Mouse (Mus musculus) granulocyte monocyte progenitor cell, adult 5-6 weeks (primary cell): ENCODE data around the gene Gadd45g. TPM values are rescaled to one million over a fixed set of nuclear protein-coding genes. Genes with fewer than 3 reads are reported as not detected.
A peak's percentile ranks its signal among the peaks of the same experiment; 100 is the strongest.

Experiments
- ATAC-seq: replicated peaks from 2 replicates; pipeline ENCODE4 v1.8.0; 2016; ENCODE audit warnings: mild to moderate bottlenecking, moderate TSS enrichment, inconsistent platforms; ENCODE audit not compliant: poor library complexity, severe bottlenecking
- total RNA-seq, 2 experiments: library from RNA; stranded (forward) in 1 of 2; stranded (reverse) in 1 of 2; fragments of 200-712, 200-1000 nt in 1 of 2; fragments of >200 nt in 1 of 2; fragmentation: Nextera tagmentation in 1 of 2; gene quantifications; 2 replicates each; pipeline ENCODE4 v1.2.3; 2014 to 2017

The Gadd45g gene
- total RNA-seq (2014; fragmentation: Nextera tagmentation) (0.60 and 1.8 TPM in 2 replicates), total RNA-seq (2017) (3.3 and 7.0 TPM in 2 replicates)

DNA sequence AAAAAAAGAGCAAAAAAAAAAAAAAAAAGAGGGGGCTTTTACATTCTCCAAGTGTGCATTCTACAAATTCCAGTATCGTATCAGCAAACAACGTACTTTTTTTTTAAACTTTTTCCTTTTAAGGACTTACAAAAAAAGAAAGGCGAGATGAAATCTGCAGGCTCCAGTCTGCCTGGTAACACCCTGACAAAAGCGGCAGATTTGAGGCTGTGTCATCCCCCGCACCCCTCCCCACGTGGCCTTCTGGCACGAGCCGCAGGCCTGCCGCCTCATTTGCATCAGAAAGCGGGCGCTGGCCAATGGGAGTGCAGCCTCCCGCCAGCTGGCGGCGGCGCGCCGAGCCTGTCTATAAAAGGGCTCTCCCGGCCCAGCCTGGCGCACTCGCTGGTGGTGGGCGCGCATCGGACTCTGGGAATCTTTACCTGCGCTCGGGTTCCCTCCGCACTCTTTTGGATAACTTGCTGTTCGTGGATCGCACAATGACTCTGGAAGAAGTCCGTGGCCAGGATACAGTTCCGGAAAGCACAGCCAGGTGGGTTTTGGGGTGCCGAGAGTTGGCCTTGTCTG, at the start of gene Gadd45g:
Gadd45g (plus strand) TSS at position 378 of the 567 bp plus-strand sequence.
- peak; percentile 57 for ATAC-seq

DNA sequence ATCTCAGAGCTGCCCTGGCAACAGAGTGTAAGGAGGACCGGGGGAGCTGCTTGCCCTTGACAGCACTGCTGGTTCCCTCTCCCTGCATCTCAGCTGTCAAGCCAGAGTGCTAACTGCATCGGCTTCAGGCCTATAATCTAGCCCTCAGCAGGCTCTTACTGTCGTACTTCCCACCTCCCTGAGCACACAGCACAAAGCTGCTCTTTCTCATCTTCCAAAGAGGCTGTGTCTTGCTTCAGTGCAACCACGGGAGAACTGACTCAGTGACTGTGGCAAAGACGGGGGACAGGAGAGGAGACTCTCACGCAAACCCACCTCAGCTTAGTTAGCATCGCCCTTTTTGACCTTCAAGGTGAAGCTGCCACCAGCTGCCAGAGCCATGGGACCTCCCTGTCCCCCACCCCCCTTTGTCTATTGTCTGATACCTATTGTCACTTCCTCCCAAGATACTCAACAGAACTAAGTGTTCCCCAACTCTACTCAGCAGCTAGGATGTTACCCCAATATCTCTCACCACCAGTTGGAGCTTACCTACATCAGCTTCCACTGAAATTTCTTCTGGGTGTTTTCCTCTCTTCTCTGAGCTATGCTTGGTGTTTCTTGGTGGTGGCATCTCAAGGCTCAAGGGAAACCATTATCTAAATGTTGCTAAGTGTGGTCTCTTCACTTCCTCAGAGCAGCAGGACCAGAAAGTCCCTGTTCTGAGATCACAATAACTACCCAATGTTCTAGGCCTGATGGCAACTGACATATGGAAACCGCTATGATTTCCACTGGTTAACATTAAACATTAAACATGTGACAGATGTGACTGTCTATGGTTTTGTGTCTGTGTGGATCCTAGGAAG, 48.4 kb upstream of the Gadd45g start:
- no peak for ATAC-seq

DNA sequence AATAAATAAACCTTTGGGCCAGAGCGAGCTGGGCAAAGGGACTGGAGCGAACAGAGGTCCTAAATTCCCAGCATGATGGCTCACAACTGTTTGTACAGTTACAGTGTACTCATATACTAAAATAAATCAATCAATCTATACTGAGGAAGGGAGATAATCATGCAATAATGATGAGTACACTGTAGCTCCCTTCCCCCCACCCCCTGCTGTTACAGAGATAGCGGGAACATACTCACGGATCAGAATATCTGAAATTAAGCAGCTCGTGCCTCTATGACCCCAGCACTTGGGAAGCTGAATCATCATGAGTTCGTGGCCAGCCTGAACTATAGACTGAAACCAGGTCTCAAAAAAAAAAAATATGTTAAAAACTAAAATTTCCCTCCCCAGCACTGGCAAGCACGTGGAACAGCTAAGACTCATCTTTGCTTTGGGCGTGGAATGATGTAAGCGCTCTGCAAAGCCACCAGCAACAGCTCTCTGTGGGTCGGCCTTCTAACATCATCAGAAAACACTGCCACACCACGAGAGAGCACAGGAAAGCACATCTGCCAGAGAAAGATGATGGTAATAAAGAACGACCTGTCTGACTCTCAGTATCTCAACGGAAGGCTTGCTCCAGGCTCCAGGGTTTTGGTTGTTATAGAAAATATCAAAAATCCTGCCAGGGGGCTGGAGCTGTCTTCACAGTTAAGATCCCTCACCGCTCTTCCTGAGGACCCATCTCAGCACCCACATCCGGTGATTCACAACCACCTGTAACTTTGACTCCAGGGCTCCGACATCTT, 46.5 kb upstream of the Gadd45g start:
- no peak for ATAC-seq

DNA sequence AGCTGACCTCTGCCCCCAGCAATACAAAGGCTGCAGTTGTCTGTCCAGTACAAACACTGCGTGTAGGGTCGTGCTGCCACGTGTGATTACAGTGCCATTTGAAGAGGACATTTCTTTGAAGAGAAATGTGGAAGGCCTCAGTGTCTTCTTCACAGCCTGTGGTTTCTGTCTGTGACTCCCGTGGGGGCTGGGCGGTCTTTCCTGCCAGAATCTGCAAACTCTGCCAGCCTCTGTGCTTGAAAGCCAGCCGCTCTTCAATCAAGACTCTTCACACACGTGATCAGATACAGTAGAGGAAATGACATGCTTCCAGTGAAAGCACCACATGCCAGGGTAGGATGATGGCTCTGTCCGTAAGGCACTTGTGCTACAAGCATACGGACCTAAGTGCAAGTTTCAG, 45.6 kb upstream of the Gadd45g start:
- ATAC-seq = peak; percentile 79

DNA sequence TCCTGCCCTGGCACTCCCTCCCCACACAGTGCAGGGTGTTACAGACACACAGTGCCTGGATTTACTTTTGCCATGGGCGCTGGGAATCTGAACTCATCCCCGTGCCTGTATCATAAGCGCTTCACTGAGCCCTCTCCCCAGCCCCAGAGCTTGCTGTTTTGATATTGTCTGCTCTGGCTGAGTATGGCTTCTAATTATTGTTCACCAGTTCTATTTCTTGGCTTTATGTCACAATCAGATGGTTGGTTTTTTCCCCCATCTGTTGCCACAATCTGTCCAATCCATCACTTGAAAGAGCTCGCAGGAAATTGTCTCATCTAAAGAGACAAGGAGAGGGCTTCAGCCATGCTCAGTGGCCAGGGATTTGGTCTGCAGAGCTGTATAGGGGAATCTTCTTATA, 40.8 kb upstream of the Gadd45g start:
- no peak for ATAC-seq

DNA sequence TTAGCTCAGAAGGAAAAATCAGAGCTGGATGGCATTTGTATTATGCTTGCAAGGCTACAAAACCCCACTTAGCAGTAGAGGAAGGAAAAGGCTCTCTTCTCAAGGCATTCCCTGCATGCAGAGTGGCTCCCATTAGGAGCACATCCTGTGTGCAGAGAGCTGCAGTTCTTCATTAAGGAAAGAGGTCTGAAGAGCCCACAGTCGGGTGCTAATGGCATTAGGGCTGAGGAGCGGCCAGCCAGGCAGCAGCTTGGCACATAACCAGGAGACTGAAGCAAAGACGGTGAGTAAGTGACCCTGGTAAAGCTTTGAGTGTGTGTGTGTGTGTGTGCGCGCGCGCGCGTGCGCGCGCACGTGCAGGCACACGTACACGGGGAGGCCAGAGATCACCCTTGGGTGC, 40.3 kb upstream of the Gadd45g start:
- no peak for ATAC-seq

DNA sequence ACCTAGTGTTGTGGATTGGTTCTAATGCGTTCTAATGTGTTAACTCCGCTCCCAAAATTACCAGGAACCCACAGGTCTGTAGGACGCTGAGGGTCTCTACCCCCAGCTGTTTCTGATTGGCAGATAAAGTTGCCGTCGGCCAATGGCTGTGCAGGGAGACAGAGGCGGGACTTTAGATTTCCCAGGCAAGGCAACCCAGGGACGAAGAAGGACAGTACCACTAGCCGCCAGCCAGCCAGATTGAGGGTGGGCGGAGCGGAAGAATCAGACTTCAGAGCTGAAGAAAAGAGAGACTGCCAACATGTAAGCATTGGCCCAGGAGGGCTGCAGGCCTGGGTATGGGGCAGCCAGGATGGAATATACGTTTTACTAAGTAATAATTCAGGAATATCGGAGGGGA, 38.3 kb upstream of the Gadd45g start:
- ATAC-seq = no peak

DNA sequence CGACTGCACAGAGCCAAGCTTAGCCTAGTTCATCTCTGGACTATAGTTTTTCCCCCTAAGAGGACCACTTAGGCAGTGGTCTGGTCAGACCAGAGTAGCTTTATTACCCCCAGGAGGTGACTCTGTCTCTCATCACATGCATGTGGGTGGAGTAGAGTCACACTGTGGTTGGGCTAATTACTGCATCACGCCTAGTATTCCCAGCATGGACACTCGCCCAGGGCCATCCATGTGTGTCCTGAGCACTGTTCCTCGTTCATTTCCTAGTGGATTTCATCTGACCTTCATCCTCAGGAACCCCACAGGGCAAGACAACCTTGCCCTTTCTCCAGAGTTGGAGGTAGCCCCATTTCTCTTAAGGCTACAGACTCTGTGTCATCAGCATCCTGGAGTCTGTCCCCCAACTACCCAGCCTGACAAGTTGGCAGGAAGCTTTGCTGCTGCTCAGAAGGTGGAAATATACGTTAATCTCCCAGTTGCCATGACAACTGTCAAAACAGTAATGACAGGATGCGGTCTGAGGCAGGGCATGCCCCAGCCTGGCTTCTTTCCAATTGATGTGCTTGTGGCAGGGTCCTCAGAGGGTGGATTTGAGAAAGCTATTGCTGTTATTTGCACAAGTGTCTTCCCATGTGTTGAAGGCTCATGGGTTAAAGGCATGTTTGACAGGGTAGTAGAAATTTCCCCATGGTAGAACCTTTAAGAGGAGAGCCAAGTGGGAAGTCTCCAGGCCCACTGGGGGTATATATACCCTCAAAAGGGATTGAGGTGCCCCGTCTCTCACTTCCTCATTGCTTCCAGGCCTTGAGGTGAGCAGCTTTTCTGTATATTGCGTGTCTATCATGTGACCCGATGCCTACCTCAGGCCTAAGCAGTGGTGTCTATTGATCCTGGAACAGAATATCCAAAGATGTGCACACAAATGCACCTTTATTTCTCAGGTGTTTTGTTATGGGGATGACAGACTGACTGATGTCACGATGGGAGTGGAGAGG, 32.6 kb upstream of the Gadd45g start:
- ATAC-seq = peak; percentile 79

DNA sequence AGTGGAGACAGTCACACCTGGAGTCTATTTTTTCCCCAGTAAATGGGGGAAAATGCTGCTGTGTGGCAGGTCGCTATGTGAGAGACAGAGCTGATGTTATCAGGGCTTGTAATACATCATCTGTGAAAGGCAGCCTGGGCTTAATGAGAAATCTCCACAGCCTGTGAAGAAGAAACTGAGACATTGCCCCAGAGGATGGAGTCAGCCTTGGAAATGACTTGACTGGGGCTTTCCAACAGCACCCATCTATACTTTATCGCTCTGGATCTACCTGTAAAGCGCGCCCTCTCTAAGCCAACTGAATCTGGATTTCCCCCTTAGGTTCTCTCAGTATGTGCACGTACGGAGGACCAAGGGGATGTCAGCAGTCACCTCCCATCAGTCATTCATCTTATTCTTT, 31.8 kb upstream of the Gadd45g start:
- ATAC-seq = no peak

DNA sequence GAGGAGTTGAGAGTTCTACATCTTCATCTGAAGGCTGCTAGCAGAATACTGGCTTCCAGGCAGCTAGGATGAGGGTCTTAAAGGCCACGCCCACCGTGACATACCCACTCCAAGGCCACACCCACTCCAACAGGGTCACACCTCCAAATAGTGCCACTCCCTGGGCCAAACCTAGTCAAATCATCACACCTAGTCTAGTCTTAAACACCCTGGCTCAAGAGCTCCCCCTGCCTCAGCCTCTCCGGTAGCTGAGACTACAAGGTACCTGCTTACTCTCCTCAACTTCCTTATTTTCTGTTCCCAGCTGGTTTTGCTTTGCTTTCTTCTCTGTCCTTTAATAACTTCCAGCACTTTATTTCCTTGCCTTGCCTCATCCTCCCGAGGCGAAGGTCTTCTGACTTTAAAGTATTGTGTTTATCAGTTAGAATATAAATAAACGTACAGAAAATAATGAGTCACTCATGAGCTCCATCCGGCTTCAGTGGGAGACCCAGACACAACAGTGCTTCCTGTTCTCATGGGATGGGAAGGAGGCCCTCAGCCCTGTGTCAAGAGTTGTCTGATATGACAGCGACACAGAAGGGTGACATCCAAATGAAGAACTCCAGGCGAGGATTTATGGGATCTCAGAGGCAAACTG, 30.5 kb upstream of the Gadd45g start:
- ATAC-seq = peak; percentile 51

DNA sequence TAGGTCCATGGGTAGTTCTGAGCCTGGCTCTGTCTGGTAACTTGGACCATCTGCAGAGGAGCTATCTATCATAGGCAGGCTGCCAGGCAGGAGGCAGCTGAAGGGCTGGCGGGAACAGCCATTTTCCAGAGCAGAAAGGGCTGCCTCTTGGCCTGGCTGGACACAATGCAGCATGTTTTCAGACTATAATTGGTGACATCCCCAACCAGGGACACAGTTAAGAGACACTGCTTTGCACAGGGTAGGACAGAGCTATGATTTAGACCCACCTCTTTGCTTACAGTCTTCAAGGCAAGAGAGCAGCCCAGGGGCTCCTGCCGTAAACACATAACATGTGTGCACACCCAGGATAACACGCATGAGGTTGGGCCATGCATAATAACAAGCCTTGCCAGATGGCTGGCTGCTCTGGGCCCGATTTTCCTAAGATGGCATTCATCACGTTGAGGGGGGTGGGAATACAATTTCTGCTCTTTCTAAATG, 29.9 kb upstream of the Gadd45g start:
- ATAC-seq = no peak

DNA sequence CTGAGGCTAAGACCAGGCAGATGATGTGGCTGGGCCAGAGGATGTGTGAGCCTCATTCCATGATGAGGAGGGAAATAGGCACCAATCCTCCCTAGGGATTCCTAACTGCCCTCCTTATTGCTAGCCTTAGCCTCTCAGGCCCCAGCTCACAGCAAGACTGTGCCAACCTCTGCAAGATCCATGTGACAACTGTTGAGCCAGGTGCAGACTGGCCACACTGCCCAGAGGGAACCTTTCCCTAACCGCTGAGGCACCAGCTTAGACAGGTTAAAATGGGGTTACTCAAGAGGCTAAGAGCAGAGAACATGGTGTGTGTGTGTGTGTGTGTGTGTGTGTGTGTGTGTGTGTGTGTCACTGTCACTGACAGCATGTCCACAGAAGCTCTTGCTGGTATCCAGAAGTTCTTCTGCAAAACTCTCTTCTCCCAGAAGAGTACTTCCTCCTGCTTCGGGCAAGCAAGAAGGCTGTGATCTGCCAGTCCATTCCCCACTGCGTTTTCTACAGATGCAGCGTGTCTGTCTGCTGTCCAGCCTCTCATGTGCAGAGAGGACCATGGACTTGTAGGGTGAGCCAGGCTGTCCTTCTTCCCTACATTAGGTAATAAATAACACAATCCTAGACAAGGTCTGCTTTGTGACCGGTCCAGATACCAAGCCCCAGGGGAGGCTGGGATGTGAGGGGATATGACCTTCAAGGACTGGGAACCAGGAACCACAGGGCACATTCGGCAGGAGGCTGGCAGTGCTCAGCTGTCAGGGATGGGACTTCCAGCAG, 28.1 kb upstream of the Gadd45g start:
- ATAC-seq = no peak

DNA sequence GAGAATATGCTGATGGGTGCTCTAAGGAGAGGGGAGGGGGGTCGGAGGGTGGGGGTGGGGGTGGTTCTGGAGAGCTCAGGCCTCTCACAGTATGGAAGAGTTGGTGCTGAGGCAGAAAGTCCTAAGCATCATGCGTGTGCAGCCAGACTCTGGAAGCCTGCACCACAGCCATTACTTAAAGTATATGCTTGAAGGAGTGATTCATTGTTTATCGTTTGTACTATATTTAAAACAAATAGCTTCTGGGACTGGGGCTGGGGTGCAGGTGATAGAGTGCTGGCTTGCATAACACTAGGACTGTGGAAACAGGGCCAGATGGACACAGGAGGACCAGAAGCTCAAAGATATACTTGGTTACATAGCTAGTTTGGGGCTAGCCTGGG, 27.5 kb upstream of the Gadd45g start:
- ATAC-seq = no peak

DNA sequence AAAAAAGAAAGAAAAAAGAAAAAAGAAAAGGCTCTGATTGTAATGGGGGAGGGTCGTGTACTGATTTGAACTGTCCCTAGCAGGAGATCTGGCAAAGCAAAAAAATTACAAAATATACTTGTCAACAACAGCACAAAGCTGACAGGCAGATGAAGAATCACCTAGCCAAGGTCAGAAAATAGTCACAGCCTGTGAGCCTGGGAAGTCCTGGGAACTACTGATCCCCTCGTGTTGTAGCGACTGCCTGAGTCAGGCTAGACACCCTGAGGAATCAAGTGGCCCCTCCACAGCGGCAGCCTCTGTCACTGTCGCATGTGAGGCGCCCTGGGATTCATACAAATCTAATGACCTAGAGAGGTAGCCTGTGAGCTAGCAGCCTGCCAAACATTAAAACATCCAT, 27.1 kb upstream of the Gadd45g start:
- ATAC-seq = no peak

DNA sequence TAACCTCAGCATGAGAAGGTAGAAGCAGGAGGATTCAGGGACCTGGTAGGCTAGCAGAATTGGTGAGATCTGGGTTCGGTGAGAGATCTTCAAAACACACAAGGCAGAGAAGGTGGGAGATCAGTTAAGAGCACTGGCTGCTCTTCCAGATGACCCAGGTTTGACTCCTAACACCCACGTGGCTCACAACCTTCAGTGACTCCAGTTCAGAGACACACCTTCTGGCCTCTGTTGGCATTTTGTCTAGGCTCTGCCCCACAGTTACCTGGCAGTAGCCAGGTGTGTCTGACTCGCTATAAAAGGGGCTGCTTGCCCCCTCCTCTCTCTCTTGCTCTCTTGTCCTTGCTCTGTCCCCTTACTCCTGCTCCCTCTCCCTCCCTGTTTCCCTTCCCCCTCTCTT, 24.5 kb upstream of the Gadd45g start:
- no peak for ATAC-seq

DNA sequence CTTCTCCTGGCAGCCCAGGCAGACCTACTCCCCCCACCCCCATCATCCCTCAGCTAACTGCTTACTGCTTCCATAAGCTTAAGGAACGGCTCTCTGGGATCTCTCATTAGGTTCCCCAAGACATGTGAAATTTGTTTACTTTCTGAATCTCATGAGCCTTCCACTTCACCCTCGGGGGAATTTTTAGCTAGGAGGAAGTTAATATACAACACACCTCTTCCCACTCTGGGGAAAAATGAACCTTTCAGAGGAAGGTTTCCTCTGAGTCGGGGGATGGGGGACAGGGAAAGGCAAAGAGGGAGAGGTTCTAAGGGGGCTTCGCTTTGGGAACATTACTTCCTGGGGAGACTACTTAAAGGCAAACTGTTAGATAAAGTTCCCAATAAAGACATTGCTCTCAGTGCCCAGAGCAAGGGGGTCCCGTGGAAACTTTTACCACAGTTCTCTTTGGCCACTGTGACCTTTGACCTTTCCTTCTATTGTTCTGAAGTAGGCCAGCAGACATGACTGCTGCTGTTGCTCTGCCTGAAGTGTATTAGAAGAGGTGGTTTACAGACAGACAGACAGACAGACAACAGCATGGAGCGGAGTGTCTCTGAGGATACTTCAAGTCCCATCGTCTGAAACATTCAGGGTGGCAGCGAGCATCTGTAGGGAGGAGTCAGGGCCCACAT, 22.5 kb upstream of the Gadd45g start:
- ATAC-seq = no peak

DNA sequence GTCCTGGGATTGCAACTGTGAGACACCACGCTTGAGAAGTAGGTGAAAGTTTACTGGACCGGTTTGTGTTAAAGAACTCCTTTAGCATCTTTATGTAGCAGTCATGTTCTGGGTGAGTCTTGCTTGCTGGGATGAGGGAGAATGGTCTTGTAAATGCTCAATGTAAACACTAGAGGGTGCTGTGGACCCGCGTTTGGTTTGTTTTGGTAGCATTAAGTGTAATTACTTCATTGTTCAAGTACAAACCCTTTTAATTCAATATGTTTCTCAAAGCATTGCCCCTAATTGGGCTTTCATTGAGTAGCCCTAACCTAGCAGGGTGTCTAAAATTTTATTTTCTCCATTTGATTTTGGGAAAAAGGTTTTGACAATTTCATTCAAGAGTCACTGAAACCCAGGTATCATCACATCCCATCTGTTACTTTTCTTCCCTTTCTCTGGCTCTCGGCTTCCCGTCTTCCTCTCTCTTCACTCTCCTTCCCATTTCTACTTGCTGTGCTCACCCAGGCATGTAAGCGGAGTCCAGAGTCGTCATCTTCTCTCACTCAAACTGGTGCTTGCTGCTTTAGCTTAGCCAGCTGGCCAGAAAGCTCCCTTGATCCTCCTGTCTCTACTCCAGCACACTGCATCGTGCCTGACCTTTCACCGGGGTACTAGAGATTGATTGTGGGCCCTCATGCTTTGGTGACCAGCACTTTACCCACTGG, 15.6 kb upstream of the Gadd45g start:
- peak; percentile 68 for ATAC-seq

DNA sequence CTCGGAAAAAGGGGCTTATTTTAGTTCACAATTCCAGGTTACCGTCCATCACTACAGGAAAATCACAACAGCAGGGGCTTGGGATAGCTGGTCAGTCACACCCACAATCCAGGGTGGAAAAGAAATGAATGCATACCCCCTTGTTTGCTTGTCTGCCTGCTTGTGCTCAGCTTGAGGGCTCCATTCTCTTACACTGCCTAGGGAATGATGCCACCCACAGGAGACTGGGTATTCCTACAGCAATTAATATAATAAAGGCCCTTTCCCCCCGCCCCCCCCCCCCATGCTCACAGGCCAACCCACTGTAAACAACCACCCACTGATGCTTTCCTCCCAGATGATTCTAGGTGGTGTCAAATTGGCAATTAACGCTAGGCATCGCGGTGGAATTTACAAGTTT, 14.0 kb upstream of the Gadd45g start:
- no peak for ATAC-seq
